Mouse (Mus musculus) kidney, postnatal 25 days (tissue): ENCODE measurements at regions not wholly inside any gene's neighbourhood (a gene's known extent, or its start where the extent isn't known, plus 50 kb on each side); places are given as distances from the start of the nearest gene placed in this dataset.
"Not testable (repeated sequence)": the region's sequence is repeated elsewhere in the genome, so short reads cannot be mapped to it uniquely, and the experiment has no call there.

ENCODE experiments used
- DNase-seq, 2 experiments: peaks; one replicate each; pipeline ENCODE4 v3.0.0; 2021; ENCODE audit warnings: mixed read lengths in 2 of 2

DNA sequence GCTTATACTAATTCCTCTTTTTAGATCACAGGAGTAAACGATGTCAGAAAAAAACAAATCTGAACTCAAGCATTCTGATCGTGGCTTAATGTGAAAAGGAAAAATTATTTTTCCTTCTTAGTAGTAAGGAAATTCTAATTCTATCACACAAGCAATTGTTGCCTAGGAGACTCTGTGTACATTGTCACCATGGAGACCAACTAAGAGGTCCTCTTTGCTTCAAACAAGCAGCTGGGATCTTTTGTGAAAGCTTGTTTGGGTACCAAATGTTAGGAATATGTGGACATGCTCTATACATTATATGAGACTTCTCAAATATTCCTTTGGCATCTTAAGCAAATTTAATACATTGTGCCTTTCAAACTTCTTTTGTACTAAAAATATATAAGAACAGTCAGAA, 345.9 kb upstream of the Atp10a start:
- no peak for DNase-seq

DNA sequence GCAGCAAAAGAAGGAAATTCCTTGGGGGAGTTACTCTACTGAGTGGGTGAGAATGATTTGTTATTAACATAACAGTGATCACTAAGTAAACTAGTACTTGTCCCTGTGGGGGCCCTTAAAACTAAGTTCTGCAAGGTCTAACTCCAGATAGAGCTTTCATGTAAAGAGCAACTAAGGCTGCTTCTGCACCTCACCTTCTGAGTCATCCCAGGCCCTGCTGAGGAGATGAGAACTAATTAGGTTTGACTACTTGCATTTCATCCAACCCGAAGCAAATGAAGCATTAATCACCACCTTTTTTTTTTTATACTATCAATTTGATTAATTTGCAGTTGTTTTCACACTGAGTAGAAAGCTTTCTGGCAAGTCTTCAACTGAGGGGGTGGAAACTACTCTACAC, 333.6 kb upstream of the Atp10a start:
- no peak for DNase-seq

DNA sequence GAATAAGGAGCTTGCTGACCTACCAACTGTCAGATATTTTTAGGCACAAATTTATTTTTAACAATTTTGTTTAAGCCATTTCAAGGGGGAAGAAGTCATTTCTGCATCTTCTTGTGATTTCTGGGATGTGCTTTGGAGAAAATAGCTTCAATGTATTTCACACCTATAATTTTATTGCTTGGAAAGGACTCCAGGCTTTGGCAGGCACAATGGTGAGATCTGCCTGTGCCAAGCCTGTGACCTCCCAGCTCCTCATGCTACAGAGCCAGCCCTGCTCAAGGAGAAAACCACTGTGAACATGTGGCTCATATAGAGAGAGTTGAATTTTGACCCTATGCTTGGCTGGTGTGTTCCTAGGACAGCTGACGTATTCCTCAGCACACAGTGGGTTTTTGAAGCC, 288.6 kb upstream of the Atp10a start:
- DNase-seq, result no peak

DNA sequence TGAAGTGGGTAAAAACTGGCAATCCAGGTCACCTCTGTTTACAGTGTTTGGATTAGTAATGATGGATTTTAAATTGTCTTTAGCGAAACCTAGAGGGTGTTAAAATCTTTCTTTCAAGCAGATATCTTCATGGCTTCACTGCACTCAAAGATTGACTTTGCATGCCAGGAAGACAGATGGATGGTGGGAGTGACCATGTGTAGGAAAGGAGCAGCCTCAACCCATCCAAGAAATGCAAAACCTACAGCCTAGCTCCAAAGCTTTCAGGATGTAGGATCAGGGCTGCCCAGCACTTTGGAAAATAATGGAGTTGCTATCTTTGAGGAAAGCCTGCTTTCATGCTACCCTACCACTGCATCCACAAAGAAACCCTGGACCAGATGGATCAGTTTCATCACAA, 272.6 kb upstream of the Atp10a start:
- DNase-seq, result no peak

DNA sequence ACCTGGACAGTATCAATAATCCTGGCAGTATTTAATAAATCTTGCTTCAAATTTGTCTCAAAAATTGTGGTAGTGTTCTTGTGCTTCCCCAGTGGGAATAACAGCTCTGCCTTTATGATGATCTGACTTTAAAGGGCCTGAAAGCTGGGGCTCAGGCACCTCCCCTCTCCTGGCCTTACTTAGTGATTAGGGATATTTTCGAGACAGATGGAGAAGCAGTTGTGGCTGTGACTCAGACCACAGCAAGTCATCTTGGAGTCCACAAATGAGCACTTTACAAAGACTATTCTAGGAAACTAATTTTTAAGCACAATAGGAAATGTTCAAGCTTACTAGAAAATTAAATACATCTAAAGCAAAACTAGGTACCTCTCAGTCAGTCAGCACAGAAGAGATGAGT, 267.6 kb upstream of the Atp10a start:
- DNase-seq, result no peak

DNA sequence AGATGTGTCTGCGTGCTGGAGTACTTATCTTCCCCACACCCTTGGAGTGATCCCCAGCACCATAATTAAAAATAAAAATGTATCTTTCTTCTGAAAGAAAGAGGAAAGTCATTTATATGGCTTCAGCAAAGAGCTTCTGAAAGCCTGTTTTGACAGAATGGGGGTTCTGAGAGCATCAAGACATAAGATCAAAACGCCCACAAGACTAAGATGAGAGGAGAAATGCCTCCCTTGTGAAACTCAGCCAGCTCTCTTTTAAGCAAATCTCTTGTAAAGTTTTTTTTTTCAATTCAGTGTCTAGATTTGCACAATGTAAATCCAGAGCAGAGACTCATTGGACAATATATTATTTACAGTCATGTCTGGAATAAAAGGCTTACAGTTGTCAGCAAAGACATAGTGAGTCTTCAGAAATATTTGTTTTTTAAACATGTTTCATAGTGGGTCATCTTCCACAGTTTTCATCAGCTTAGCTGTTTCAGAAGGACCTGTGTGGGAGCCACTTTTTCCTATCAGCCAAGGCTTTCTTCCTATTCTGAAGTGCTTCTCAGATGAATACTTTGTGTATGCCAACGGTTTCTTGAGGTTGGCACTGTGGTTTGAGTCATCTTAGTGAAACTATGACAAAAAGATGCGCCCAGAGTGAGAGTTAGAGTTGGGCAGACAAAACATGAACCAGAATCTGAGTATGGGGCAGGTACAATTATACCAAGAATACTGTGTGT, 263.4 kb upstream of the Atp10a start:
- DNase-seq, result no peak

DNA sequence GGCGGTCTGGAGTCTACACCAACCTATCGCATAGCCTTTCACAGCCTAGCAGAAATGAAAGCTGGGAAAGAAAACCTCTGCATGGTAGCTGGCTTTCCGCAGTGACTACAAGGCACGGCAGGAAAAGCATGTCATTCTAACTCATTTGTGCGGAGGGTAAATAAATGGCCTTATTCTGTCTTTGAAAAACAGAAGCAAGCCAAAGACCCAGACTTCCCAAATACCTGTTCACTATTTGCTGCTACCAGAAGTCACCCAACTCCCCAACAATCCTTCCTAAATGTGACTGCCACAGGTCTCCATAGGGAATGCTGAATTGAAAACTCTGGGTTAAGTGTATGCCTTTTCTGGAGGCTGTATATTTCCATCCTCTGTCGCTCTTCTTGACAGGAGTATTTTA, 258.0 kb upstream of the Atp10a start:
- DNase-seq, result no peak

DNA sequence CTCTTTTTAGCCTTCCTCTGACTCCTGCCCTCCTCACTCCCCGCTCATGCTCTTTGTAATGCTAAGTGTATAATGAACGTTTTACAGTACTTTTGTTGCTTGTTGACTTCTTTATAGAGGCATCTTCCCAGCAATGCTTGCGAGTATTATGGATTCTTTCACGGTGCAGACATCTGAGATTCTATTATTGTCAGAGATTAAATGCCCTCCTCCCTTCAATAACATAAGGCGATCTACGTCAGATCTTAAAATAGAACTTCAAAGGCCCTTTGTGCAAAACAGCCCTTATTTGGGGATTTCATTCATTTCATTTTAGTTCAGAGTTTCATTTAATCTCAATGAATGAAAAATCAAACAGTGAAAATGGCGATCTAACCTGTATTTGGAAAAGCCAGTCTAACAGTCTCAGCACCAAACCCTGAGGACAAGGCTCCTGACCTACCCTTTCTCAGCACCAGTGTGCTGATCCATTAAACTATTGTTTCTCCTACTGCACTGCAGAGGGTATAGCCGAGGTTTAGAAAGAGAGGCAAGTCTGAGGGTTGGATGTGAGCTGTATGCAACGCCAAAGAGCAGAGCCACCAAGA, 257.3 kb upstream of the Atp10a start:
- no peak for DNase-seq

DNA sequence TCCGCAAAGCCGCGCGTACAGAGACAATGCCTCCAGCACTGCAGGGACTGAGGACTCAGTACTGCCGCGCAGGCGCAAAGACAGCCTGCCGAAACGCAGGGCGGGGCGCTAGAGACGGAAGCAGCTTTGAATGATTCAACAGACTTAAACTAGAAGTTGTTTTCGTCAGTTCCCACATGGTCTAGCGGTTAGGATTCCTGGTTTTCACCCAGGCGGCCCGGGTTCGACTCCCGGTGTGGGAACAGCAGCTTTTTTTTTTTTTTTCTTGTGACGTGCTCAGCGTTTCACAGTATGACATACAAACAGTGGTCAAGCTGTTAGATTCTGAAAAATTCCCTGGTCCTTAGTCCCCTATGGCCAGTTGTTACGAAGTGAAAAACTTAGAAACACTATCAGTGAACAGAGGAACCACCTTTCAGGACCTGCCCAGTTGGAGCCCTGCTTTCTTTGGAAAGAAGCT, 256.8 kb upstream of the Atp10a start:
- DNase-seq, result peak; percentile 94 to 95

DNA sequence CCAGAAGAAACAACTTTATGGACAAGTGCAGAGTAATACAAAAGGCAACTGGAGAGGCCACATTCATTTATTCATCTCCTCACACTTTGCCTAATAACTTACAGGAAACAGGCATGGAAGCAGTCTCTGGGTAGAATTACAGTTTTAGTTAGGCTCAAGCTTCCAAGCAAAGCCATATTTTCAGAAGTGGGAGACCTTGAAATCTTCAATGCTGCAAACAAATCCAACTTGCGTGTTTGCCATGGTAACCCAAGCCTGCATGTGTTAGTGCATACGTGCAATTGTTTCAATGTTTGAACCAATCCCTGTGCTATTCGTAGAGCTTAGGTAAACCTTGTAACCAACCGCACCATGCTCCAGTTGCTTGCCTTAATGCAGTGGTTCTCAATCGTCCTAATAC, 256.3 kb upstream of the Atp10a start:
- DNase-seq, result no peak

DNA sequence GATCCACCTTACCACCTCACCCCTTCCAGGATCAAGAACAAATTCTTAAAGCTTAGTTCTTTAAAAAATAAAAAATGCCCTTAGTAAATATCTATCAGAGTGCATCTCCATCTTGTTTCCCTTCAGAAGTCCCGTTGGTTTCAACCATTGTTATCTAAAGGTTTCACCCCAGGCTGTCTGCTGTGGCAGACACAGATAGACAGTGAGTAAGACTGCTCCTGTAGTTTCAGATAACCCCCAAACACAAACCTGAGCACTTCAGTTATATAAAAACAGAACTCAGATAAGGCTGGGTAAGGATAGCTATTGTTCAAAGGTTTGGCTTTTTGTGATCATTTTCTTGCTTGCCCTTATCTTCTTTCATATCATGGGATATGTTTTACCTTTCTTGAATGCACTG, 255.4 kb upstream of the Atp10a start:
- no peak for DNase-seq

DNA sequence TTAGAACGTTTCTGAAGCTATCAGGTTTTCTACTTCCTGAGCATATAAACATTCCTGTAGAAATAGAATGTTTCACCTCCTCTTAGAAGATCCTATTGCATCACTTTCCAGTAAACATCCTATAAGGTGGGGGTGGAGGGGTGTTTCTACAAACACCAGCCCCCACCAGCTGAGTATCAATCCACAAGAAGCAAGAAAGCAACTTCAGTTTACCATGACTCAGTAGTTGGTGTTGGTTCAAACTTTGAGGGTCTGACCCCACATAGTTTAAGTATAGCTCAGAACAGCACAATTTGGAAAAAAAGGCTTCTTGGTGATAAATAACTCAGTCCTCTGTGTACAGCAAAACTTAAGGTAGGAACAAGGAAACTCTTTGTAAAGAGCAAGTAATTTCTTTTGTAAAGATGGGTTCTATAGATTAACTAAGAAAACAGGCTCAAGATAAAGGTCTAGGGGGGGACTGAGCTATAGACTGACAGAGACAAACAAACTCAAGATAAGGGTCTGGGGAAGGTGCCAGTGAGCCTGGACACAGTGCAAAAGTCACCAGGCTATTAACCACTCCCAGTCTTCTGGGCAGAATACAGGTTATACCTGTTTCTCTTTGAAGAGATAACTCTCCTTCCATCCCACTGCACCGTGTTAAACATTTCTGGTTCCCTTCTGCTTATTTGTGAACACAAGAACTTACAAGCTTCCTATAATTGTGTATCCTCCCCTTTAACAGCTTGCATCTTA, 218.9 kb upstream of the Atp10a start:
- no peak for DNase-seq

DNA sequence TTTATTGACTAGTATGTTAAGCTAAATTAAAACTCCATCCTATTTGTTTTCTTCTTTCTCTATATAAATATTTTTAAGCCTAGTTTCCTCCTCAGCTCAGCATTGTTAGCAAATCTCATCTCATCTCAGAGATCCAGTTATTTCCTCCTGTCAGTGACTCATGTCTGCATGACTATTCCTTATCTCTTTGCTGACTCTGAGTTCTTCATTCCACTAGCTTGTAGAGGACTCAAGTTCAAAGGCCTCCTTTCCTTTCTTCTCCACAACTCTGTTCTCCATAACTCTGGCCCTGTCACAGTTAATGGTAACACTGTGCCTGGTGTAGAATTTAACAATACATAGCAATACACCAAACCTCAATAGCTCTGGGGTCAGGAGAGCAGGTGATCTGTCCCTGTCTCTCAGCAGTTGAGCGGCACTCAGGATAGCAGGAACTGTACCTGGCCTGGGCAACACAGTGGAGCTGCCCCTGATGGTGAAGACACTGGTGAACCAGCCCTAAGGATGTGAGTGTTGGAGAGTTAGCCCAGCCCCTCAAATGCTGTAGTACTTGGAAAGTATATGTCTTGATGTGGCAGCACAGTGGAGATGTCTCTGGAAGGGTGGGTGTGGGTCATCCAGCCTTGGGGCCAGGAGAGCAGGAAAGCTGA, 213.3 kb upstream of the Atp10a start:
- no peak for DNase-seq

DNA sequence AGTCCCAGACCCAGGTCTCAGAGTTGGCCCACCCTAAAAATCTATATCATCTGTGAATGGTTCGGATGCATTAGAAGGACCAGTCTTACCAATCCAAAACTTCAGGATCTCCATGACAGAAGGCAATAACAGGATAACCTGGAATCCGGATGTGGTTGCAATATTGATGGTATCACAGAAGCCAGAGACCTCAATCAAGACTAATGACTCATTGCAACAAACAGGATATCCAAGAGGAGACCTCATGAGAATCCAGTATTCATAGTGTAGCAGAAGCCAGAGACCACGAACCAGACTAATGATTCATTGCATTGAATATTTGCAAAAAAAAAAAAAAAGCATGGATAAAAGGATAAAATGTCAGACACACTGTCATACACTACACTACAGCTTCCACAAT, 212.7 kb upstream of the Atp10a start:
- DNase-seq, result no peak

DNA sequence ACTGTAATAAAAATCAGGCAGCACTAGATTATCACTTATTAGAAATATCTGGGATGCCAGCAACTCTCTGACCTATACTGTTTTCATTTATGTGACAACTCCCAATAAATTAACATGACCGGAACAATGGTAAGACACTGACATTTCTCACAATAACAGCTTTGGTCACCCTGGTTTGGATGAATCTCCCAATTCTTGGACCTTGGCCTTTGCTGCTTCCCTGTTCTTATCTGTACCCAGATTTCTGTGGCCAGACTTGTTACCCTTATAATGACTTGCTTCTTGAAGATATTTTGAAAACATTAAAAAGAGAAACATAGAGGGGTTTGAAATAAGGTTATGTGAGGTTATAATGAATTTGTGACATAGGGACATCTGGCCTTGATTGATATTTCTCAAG, 210.2 kb upstream of the Atp10a start:
- DNase-seq, result no peak

DNA sequence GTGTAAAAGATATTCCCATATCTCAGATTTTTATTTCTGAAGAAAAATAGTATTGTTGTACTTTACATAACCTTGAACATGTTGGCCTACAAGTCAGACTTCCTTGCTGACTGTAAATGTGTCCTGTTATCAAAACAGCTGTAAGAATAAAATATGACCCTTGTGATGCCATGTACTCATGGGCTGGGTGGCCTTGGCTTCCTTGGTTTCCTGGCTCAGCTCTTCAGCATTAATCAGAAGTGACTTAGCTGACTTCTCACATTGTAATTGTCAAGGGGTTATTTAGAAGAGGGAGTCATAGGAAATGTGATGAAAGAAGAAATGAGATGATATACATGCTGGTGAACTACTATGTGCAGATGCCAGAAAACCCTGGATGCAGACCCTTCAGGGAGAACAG, 209.7 kb upstream of the Atp10a start:
- DNase-seq, result no peak

DNA sequence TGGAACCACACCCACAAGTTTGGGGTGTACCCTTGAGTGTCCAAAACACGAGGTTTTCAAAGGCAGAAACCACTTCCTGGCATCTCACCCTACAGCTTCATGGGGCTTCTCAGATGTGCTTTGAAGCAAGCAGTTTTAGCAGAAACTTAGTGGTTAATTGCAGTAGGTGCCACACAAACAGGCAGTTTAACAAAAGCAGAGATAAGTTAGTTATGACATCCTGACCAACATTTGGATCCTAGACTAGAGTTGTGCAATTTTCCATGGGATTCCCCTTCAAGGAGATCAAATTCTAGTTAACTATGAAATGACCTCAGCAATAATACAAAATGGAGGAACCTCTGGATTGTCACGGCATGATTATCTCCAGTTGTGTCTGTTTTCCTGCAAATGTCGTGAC, 207.2 kb upstream of the Atp10a start:
- DNase-seq, result no peak

DNA sequence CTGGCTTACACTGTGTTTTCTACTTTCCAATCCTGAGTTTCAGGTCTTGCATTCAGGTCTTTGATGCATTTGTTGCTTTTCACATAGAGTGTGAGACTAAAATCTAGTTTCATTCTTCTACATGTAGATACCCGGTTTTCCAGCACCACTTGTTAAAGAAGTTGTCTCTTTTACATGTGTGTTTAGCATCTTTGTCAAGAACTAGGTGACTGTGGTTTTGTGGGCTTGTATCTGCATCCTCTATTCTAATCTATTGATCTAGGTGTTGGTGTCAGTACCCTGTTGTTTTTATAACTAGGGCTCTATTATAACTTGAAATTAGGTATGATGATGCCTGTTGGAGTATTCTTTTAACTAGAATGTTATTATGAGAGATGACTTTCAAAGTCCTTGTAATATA, 204.0 kb upstream of the Atp10a start:
- no peak for DNase-seq

DNA sequence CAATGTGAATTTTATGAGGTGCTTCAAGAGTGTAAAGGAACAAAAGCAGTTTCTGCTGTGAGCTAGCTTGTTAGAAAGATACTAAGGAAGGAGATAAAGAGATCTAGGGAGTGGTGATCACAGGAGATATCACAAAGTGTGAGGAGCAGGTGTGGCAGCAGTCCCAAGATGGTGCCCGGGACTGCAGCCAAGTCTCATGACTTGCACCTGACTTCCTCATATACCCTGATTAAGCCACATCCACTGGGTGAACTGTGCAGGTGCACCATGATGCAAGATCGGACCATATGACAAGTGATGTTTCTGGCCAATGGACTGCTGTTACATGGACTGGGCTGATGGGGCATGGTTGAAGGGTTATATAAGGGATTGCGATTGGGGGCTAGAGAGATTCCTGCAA, 197.8 kb upstream of the Atp10a start:
- not testable (repeated sequence) for DNase-seq

DNA sequence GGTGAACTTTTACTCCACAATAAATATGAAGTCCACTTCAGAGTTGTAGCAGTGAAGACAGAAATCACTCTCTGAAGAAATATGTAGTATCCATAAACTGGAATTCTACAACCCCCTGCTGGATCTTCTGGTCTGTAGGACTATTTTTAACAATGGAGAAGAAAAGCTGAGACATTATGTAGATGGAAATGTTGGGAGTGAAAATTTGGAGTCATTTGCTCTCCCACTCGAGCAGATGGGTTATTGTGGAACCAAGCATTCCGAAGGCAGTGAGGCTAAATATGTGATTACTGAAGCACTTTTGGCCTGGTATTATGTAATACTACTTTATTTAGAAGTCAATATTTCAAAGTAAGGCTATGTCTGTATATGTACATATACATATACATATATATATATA, 195.0 kb upstream of the Atp10a start:
- DNase-seq, result no peak

DNA sequence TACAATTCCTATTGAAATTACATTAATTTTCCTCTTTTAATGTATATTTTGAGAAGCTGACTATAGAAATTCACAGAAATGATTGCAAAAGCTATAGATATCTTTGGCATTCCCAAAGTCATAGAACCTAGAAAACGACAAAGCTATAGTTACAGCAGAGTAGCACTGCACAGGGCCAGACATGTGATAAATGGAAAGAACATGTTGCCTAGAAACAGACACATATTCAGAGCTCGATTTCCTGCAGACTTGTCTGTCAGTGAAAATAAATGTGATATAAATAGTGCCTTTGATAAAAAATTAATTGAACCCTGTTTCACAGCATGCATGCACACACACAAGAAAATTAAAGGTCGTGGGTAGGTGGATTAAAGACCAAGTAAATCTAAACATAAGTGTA, 182.8 kb upstream of the Atp10a start:
- no peak for DNase-seq

DNA sequence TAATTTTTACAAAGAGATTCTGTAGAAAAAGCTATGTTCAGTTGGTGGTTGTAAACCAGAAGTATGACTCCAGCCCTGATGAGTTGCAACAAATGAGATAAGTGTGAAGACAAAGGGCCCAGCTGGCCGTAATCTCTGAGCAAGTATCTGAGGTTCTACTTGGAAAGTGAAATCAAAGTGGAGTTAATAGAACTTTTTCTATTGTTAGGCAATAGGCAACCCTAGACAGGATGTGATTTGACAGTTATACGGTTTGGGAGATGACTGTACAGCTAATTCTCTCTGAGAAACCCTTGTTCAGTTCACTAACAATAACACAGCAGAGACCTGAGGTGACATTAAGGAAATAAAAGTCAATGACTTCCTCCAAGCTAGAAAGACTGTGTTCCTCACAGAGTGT, 180.8 kb upstream of the Atp10a start:
- DNase-seq, result no peak

DNA sequence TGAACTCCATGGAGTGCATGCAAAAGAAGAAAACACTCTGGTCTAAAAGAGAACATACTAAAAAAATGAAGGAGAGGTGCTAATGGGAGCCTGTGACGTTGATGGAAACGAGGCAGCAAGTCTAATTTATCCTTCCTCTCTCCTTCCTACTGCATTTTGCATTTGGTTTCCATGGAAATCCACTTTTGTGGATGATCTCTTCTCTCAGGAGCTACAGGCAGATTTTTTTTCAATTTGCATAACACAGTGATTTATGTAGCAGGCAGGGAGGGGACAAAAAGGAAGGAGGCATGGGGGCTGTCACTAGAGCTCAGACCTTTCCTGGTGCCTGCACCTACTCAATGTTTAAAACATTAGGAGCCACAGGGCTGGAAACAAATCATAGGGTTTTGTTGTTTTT, 167.7 kb upstream of the Atp10a start:
- DNase-seq, result no peak
